Mouse (Mus musculus): ENCODE results near the gene H2-DMb2.

- TF ChIP-seq CTCF (IDR thresholded peaks at IDR 0.05; ENCODE audit: low read depth, low read length): no peak
- no peak for TF ChIP-seq EP300 (IDR thresholded peaks at IDR 0.05; ENCODE audit: insufficient read depth, low read depth, low read length)
Observed at GRCm38 (mm10) chr17:34130073-34130947, 12.8 kb upstream of the H2-DMb2 start.

All from ES-Bruce4 (cell line).